Mouse (Mus musculus) B cell, adult 2 months (primary cell): ENCODE measurements around the gene Hoxd13.
A peak's percentile ranks its signal among the peaks of the same experiment; 100 is the strongest.

Experiments used
- DNase-seq, 2 experiments: peaks; one replicate each; pipeline ENCODE4 v3.0.0; 2022

Hoxd13 gene

DNA sequence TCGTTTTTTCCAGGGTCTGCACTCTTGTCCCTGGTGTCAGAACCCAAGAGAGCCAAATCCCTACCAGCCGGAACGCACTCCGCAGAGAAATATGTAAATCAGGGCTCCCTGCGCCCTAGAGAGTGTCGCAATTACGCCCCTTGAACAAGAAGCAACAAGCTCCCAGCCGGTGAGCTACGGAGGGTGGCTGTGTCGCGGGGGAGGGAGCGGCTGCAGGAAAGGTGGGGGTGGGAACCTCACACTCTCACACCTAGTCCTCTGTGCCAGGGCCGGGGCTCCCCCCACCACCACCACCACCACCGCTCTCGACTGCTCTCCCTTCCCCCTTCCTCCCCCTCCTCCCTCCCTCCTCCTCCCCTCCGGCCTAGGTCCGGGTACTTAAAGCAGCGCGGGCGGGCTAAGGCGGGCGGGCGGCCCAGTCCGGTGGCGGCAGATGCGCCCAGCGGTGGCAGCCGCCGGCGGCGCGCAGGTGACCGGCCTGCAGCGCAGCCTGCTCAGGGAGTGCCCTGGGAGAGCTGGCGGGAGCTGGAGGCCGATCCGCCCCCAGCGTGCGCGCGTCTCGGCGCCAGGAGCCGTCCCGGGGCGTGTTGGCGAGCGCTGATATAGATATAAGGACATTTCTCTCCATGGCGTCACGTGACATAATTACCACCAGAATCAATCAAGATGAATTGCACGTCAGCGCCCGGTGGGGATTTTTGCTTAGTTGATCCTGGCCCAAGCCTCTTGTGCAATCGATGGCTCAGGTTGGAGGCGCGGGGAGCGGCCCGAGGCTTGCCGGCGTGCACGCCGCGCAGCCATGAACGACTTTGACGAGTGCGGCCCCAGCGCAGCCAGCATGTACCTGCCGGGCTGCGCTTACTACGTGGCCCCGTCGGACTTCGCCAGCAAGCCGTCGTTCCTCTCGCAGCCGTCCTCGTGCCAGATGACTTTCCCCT lies 13.8 kb downstream of the Hoxd13 start:
- DNase-seq: peak; percentile 16 to 23

GRCm38 (mm10) chr2:74682796-74683195 lies 14.7 kb downstream of the Hoxd13 start:
- DNase-seq: no peak

DNA sequence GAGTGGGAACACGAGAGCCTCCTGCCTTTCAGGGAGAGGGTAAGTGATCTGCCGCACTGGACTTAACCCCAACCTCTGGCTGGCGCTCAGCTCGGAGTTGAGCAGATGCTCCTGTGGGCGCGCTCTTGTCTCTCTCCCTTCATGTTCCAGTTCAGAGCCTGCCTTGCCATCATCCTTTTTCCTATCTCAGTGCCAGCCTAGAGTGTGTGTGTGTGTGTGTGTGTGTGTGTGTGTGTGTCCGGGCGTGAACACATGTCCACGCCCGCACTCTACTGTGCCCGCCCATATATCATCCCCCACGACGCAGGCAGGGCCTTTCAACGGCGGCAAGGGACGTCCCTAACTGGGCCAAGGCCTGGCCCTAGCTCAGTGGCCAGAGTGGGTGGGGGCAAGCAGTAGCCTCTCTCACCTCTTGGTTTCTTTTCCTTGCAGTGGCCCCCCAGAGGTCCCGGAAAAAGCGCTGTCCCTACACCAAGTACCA lies 15.4 kb downstream of the Hoxd13 start:
- DNase-seq: no peak

DNA sequence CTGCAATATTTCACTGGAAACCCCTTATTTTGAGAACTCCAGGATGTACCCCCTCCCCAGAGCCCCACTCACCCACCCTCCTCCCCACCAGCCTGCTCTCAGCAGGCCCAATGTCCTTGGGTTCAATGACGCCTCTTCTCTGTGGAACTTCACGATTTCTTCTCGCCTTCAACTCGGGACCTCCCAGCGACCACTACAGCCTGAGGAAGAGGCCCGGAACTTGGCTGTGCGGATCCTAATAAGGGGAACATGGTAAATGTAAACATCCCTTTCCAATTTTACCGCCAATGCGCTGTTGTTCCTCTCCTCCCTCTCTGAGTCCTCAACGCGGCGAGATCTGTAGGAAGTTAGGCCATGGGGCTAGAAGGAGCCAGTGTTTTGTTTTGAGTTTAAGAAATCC lies 16.0 kb downstream of the Hoxd13 start:
- DNase-seq: no peak

- DNase-seq: no peak
Measured at GRCm38 (mm10) chr2:74685059-74685603, 17.0 kb downstream of the Hoxd13 start.

DNA sequence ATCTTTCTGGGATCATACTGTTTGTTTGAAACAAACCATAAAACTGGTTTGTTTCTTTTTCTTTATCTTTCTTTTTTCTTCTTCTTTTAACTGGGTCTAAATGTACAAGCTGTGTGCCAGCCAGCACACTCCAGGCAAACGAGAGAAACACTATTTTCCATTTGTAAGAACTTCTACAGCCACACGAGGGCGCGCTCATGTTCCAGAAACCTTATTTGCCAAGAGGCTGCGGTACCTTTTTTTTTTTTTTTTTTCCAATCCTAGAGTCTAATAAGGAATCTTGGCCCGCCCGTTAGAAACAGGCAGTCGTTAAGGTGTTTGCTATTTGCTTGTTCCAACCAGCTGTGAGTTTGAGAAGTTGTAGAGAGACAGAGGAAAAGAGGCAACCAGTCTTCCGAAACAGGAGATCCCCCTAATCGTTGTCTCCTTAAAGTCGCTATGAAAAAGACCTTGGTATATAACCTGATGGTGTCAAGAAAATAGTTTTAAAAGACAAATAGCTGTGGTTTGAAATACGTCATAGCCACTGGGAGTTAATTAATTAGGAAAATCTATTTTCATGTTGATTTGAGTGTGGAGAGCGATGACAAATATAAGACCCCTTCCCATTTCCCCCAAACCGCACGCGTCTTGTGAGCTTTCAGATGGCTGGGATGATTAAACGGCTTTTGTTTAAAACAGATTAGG lies 18.3 kb downstream of the Hoxd13 start:
- peak in 1 of 2 experiments; percentile 41 for DNase-seq

GRCm38 (mm10) chr2:74686988-74687697 lies 19.0 kb downstream of the Hoxd13 start:
- DNase-seq: no peak

- no peak for DNase-seq
Measured at GRCm38 (mm10) chr2:74687698-74688555, 19.8 kb downstream of the Hoxd13 start.

DNA sequence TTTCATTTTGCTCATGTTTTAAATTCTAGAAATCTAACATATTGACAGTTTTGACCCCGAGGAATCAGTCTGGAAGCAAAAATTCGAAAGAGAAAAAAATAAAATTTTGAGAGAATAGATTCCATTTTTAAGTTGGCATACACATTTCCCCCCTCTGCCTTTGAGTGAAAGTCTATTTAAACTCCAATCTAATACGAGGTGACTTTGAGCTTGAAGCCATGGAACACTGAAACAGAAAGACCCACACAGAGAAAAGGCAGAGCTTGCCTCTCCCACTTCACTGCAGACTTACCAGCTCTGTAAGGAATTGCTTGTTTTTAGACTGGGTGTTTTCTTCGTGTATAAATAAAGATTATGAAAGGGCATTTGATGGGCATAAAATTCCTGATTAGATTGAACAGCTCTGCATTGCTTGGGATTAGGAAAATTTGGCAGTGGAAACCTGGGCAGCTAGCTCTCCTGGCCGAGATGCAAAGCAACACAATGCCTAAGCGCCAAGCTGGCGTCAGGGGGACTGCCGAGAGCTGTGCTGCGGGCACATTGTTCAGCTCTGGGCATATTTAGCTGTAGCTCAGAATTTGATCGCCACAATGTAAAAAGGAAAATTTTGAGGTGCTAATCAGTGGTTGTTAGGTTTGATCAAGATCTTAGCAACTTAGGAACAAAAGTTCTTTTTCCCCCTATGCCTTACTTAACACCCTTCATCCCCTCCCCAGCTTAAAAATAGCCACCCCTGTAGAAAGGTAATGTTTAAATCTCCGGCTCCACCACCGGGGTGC lies 20.9 kb downstream of the Hoxd13 start:
- DNase-seq: no peak

DNA sequence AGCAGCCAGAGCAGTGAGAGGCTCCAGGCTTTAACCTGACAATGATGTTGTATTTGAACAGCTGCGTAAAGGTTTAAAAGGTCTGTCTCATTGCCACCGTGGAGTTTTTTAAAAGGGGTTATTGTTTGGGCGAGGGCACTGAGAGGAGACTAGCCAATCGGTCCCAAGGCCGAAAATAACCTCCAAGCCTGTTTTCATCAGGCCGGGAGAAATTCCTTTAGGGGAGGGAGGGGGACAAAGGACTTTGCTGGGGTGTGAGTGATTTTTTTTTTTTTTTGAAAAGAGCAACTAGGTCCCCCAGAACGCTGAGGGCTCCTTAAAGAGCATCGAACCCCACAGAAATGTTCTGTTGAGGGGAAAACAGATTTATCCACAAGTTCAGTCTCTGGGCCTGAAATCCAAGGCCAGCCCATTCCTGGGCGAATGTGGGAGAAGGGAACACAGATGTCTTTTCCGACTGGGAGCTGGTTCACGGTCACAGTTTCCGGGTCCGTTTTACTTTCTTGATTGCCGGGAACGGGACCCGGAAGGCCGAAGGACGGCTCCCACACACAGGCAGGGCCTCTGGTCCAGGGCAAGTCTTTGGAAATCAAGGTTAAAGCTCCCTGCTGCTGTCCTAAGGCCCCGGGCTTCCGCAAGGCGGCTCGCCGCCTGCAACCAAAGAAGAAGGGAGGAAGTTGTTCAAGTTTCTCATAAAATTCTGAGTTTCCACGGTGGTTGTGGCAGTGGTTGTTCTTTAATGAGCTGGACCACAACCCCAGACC lies 21.6 kb downstream of the Hoxd13 start:
- DNase-seq: no peak

GRCm38 (mm10) chr2:74690338-74690716 lies 22.2 kb downstream of the Hoxd13 start:
- no peak for DNase-seq

DNA sequence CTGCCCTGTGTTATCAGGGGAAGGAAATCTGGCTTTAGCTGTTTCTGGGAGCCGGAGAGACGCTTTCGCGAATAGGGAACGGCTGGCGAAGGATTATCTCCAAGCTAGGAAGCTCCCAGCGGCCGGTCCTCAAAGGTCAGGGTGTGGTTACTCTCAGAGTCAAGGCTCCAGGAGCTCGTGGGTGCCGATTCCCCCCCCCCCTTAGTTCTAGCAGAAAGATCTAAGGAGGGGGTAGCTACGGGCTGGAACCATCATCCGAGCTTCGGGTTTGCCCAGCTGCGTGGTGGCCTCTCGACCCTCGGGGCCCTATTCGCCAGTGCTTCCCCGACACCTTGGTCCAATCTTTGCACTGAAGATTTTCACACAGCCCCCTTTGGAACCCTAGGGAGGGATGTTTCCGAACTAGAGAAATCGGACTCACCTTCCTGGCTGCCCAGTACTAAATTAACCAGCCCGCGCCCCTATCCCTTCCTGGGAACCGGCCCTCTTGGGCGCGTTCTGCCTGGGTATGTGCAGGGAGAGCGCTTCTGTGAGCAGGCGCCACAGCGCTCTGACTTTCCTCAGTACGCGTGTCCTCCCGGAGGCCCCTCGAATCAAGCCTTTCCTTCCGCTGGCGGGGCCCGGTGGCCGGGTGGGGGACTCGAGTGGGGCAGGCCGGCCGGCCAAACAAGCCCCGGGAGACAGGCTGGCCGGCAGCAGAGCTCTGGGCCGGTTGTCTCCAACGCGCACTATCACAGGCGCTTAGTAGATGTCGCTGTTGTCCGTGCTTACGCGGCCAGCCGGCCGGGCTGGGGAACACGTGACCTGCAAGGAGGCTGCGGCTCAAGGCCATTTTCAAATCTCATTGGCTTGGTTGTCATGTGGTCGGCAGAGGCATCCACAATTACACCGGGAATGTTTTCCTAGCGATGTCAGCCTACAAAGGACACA lies 23.2 kb downstream of the Hoxd13 start, which contains the start of gene Hoxd10:
Gene Hoxd10 (plus strand): TSS at position 903 of the 930 bp plus-strand sequence.
- no peak for DNase-seq

- DNase-seq: no peak
Measured at GRCm38 (mm10) chr2:74691995-74692807, 24.1 kb downstream of the Hoxd13 start.

DNA sequence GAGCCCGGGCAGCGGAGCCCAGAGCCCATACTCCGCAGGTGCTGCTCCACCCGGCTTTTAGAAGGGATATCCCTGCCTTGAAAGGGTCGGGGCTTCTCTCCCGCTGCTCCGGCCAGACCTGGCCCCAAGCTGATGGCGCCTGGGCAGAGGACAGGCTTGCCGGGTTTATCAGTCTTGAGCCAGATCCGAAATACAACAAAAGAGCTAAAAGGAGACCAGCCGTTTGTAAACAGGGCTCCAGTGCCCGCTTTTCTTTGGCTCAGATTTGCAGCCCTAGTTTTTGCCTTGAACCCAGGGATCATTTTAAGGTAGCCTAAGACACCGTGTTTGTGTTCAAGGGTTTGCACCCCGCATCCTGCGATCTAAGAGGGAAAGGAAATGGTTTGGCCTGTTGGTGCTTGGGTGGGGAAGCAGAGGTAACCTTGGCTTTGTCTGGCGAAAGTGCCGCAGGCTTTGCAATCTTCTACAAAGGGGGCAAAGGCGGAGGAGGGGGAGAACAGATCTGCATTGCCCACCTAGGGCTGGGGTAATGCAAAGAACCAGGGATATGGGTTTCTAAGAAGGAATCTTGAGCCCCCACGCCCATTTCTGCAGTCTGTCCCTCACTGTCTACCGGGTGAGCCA lies 24.8 kb downstream of the Hoxd13 start:
- no peak for DNase-seq

GRCm38 (mm10) chr2:74693432-74693827 lies 25.3 kb downstream of the Hoxd13 start:
- DNase-seq: no peak

DNA sequence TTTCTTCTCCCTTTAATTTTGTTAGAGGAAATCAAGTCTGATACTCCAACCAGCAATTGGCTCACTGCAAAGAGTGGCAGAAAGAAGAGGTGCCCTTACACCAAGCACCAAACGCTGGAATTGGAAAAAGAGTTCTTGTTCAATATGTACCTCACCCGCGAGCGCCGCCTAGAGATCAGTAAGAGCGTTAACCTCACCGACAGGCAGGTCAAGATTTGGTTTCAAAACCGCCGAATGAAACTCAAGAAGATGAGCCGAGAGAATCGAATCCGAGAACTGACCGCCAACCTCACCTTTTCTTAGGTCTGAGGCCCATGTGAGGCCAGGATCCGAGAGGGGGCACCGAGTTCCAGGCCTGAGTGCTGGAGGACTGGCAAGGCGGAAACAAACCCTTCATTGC lies 26.0 kb downstream of the Hoxd13 start:
- DNase-seq: peak in 1 of 2 experiments; percentile 26

DNA sequence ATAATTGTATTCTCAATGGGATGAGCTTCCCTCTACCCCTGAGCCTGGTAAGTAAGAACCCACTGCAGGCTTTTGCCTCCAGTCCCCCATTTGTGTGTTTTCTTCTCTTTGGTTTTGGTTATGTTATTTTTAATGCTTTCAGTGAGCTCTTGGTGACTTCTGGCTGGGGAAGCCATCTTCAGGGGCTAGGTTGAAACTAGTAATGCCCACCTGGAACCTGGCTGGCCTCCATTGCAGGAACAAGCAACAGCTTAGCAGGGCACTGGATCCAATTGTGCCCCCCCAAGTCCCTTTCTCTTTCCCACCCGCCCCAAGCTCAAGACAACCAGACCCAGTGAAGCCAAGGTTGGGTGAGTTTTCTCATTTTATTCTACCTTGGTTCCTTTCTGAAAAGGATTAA lies 27.3 kb downstream of the Hoxd13 start:
- DNase-seq: no peak
